Mouse (Mus musculus) splenic B cell, adult 2 months (primary cell): ENCODE results near the gene Ccdc148.

Experiments used
- DNase-seq: peaks from one replicate; pipeline ENCODE4 v3.0.0-alpha.2; 2011; ENCODE audit warnings: low read depth, low spot score
- H3K27me3 ChIP-seq: 2 replicates; pipeline ENCODE4 v1.6.1; 2012; ENCODE audit warnings: mild to moderate bottlenecking, low read length, moderate library complexity, mixed read lengths; ENCODE audit not compliant: control insufficient read depth, poor library complexity, insufficient read depth, severe bottlenecking
- H3K36me3 ChIP-seq: 2 replicates; pipeline ENCODE4 v1.6.1; 2012; ENCODE audit warnings: mild to moderate bottlenecking, low read length, moderate library complexity, mixed read lengths; ENCODE audit not compliant: control insufficient read depth, poor library complexity, insufficient read depth, severe bottlenecking

Gene Ccdc148

DNA sequence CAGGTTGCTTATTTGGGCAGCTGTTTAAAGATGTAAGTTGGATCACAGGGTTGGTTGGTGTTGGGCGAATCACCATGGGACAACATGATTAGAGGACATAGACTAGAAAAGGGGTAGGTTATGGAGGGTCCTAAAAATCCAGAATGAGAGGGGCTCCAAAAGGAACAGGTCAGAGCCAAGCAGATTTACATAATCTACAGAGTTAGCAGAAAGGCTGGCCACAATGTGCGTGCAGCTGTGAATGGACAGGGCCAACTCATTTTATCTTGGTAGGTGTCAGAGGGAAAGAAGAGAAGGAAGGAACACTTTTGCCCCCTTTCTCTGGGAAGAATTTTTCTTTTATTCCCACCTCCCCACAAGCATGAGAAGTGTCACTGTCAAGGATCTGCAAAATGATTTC lies 204.1 kb downstream of the Ccdc148 start:
- DNase-seq = no peak
- Histone ChIP-seq H3K36me3 (no peaks in the 10 kb centered on the region), H3K27me3 (no peaks in the 10 kb centered on the region)

DNA sequence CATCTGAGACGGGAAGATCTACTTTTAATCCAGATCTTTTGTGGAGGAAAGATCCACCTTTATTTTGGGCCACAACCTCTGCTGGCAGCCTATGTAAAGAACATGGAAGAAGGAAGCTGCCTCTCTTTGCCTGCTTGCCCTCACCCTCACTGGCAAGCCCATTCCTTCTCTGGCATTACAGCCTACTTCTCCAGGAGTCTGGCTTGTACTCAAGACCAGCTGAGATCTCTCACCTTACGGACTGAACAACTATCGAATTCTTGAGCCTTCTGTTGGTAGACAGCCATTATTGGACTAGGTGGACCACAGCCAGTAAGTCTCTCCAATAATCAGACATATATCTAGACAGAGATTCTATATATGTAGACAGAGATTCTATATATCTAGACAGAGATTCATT lies 208.4 kb downstream of the Ccdc148 start:
- Histone ChIP-seq H3K27me3 (no peaks in the 10 kb centered on the region), H3K36me3 (no peaks in the 10 kb centered on the region)
- no peak for DNase-seq

DNA sequence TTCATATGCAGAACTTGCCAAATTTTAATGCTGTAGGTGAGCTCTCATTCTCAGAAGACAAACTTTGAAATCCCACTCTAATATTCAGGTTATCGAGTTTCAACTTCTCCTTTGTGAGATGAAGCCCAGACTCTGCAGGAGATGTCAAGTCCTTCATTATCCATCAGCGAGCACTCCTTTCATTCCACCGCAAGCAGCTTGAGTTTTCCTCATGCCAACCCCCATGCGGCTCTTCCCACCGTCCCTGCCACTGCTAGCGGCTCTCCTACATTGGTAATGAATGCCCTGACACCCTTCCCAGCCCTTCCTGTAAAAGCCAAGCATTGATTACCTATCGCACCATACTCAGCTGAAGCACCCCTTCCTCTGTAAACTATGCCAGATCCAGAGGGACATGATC lies 211.7 kb downstream of the Ccdc148 start:
- DNase-seq = no peak
- Histone ChIP-seq H3K27me3 (no peaks in the 10 kb centered on the region), H3K36me3 (no peaks in the 10 kb centered on the region)

DNA sequence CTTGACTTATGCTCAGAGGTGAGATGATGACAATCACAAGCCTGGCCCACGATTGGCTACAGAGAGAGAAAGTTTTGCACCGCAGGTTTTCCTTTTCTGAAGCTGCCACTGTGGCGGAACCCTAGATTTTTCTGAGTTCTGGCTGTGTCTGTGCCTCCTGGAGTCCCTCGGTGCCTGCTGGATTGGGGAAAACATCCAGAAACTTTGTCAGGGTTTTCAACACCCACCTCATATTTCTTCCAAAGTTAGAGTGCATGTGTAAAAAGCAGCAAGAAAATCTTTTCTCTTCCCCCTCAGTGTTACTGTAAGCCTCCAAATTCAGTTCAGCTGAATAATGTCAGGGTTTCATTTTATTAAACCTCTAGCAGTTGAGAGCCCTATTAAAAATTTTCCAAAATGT lies 219.1 kb downstream of the Ccdc148 start:
- Histone ChIP-seq H3K27me3 (no peaks in the 10 kb centered on the region), H3K36me3 (no peaks in the 10 kb centered on the region)
- DNase-seq = no peak

DNA sequence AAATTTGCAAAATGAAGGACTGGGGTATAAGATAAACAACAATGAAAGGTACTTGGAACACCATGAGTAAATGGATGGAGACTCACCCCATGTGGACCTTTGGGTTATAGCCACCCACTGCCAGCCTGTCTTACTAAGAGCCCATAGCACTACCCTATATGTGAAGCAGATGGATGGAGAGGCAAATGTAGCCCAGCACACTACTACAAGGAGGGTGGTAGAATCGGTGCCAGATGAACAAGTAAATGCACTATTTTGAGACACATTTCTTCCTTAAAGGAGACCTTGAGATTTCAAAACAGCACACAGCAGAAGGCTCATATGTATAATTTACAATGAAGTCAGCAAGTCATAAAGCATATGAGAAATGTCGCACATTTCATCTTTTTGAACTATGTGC lies 234.9 kb downstream of the Ccdc148 start:
- no peak for DNase-seq
- H3K27me3 ChIP-seq = no peaks in the 10 kb centered on the region
- H3K36me3 ChIP-seq = no peaks in the 10 kb centered on the region

DNA sequence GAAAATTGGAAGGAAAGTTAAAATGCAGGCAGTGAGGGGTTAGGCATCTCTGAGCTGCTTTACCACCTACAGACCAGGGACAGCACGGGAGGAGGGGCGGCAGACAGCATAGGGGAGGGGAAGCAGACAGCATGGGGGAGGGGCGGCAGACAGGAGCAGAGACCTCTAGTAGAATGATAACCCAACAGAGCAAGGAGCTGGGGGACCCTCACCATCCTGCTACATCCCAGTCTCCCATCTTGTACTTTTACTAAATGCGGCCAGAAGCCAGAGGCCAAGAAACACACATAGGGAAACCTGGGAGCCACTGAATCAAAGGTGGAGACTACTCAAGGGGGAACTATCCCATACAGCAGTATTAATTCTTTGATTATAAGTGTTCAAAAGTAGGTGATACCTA lies 242.1 kb downstream of the Ccdc148 start:
- no peaks in the 10 kb centered on the region for H3K27me3 ChIP-seq
- no peak for DNase-seq
- H3K36me3 ChIP-seq = no peaks in the 10 kb centered on the region

DNA sequence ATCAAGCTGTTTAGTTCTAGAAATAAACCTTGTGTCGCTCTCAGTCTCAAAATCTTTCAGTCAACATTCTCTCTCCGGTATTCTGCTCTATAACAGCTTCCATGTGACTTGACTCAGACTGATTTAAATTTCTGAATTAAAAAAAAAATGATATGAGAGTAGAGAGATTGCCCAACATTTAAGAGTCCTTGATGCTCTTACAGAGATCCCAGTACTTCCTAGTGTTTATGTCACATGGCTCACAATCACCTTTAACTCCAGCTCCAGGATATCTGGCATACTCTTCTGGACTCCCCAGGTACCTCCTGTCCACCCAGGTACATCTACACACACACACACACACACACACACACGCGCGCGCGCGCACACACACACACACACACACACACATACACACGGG lies 248.1 kb downstream of the Ccdc148 start:
- DNase-seq = no peak

DNA sequence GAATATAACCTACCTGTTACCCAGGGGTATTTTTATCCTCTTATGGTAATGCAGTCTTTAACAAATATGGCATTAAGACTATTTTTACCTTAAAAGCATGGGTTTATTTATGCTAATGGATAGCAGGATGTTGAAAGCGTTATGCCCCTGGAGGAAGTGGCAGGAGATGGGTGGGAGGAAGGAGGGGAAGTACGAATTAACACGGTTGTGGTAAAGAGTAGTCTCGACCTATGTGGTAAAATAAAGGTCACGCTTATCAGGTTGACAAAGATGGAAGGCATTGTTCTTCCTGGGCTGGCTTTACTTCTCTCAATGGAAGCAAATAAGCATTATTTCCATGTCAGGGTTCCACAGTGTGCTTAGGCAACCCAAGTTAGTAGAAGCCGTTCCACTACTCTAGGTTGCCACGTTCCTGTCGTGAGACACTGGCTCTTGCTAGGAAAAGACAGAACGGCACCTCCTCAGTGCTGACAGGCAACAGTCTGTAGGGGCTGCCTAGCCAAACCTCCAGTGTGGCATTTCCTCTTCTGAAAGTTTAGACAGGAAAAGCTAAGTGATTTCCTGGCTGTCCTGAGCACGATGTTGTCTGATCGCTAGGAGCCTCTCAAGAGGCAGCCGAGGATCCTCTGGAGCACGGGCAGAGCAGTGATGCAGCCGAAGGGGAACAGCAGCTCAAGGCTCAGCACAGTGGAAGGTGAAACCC lies 253.5 kb downstream of the Ccdc148 start:
- no peaks in the 10 kb centered on the region; the same call in 1 of the 2 replicates for H3K27me3 ChIP-seq
- no peaks in the 10 kb centered on the region for H3K36me3 ChIP-seq
- DNase-seq = no peak

More for the DNA sequence above, 248.1 kb downstream of the Ccdc148 start:
- Histone ChIP-seq H3K36me3 (no peaks in the 10 kb centered on the region), H3K27me3 (no peaks in the 10 kb centered on the region)

DNA sequence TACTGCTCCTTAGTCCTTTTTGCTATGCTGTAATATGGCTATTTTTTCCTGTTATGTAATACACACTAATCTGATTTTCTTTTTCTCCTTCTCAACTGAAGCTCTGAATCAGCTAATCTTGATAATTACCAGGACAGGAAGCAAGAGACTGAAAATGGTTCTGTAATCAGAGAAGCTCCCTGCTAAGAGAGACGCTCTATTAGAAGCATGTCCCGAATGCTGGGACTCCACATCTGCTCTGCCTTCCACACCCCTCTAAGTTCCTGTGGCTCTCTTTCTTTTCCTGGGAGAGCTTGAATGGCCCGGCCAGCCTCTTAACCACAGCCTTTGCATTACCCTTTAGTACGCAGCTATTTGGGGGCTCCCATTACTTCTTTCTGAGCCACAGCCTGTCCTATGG lies 255.4 kb downstream of the Ccdc148 start:
- no peak for DNase-seq
- H3K27me3 ChIP-seq = no peaks in the 10 kb centered on the region; the same call in 1 of the 2 replicates
- H3K36me3 ChIP-seq = no peaks in the 10 kb centered on the region

DNA sequence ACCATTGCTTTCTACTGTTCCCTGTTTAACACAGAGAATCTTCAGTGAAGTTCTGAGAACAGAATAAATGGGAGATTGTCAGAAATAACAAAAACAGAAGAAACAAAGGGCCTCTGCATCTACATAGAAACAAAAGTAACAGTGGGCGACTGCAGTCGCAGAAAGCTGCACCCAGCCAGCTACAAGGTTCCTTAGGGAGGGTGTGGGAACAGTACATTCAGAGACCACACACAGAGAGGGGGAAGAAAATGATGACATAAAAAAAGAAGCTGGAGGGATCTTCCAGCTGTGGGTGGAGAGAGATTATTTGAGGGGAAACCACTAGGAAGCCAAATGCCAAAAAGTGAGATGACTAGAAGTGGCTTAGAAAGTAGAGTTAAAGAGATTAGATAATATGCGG lies 280.6 kb downstream of the Ccdc148 start:
- Histone ChIP-seq H3K27me3 (no peaks in the 10 kb centered on the region), H3K36me3 (no peaks in the 10 kb centered on the region)
- DNase-seq = no peak

DNA sequence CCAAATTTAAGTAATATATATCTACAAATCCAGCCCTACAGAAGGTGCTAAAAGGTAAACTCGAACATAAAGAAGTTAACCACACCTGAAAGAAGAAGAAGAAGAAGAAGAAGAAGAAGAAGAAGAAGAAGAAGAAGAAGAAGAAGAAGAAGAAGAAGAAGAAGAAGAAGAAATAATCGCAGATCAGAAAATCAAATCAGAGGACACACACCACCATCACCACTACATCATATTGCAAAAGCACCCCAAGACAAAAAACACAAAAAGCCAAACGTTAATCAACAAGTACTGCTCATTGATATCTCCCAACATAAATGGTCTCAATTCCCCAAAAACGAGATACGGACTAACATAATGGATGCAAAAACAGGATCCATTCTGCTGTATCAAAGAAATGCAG lies 301.3 kb downstream of the Ccdc148 start, which contains the start of gene Gm11099:
Gm11099 (plus strand) TSS at position 301 of the 400 bp plus-strand sequence.
- no peak for DNase-seq
- H3K36me3 ChIP-seq = no peaks in the 10 kb centered on the region
- no peaks in the 10 kb centered on the region for H3K27me3 ChIP-seq

DNA sequence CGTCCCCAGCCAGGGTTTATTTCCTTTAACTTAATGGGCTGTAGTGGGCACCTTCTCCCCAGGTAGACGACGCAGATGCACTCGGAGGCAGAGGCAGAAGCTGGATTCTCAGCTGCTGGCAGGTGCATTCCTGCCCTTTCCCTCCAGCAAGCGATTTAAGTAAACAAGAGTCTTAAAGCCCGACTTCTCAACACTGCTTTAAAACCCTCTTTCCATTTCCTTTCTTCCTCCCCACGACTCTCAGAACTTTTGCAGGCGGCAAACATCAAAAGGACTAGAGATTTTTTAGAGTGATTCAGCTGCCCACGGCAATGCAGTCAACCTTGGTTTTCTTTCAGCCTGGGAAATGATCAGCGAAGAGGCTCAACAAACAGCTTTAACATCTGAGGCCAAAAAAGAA lies 316.0 kb downstream of the Ccdc148 start:
- Histone ChIP-seq H3K36me3 (no peaks in the 10 kb centered on the region), H3K27me3 (no peaks in the 10 kb centered on the region)
- no peak for DNase-seq

DNA sequence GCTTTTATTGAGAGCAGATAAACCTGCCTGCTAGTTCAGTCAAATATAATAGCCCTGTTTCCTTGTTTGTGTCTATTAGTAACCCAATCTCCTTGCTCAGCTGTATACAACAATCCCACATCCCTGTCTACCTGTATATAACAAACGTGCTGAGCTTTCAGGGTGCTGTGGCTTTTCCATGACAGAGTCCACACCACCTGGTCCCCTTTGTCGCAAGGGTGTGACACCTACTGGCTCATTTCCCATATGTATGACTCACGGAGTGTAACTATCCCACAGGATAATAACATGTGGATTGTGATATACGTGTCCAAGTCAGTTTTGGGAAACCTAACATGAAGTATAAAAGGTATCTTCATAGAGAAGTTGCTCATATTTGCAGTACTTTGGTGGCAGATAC lies 318.0 kb downstream of the Ccdc148 start:
- no peaks in the 10 kb centered on the region for H3K36me3 ChIP-seq
- no peaks in the 10 kb centered on the region for H3K27me3 ChIP-seq
- DNase-seq = no peak

DNA sequence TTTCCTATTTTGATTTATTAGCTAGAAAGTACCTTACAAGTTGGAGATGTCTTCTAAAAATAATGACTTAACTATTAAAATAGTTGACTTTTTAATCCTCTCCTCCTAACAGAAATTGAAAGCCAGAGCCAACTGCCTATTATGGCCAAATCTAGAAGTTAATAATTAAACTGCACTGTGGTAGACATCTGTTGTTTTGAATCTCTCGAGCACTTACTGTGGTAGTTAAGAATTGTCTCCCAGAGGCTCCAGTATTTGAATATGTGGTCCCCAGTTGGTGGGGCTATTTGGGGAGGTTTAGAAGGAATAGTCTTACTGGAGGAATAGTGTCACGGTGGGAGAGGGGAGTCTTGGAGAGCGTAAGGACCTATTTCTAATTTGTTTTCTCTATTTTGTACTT lies 319.5 kb downstream of the Ccdc148 start:
- no peak for DNase-seq
- Histone ChIP-seq H3K36me3 (no peaks in the 10 kb centered on the region), H3K27me3 (no peaks in the 10 kb centered on the region)

DNA sequence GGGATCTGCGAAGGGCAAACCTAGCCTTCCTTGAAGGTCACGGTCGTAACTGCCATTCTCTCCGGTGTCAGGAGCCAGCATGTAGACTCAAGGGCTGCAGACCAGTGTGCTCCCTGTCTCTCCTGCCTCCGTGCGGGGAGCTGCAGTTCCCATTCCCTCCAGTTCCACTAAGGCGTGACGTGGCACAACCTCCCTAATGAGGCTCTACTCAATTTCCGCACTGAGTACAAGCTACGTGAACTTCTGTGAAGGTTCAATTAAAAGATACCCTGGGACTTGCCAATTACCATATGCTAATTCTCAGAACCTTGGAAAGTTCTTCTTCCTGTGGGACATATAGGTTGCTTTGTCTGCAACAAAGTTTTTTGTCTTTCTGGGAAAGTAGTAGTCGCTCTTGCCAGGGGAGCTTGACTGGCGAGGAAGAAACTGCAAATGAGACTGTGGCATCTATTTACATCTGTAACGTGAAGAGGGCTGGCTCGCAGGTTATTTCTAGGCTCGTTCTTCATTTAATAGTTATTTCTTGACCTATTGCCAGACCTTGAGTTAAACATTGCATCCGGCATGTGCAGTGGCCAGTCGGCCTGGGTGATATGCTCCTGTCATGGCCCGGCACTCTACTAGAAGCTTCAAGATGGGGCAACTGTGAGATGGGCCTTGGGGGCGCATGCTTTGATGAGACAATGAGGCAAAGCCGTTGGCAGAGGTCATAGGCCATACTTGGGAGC lies 328.1 kb downstream of the Ccdc148 start:
- Histone ChIP-seq H3K36me3 (no peaks in the 10 kb centered on the region), H3K27me3 (no peaks in the 10 kb centered on the region)
- no peak for DNase-seq
